Mouse (Mus musculus) thymus, postnatal 4 days (tissue): ENCODE measurements around the gene Emid1.

ENCODE experiments used
- DNase-seq: peaks from one replicate; pipeline ENCODE4 v3.0.0; 2021

Gene Emid1

GRCm38 (mm10) chr11:5160722-5161485, 8.8 kb upstream of the Emid1 start:
- peak; percentile 85 for DNase-seq

- DNase-seq, result no peak
These were observed 6.0 kb upstream of the Emid1 start for GRCm38 (mm10) chr11:5158056-5158455.

DNA sequence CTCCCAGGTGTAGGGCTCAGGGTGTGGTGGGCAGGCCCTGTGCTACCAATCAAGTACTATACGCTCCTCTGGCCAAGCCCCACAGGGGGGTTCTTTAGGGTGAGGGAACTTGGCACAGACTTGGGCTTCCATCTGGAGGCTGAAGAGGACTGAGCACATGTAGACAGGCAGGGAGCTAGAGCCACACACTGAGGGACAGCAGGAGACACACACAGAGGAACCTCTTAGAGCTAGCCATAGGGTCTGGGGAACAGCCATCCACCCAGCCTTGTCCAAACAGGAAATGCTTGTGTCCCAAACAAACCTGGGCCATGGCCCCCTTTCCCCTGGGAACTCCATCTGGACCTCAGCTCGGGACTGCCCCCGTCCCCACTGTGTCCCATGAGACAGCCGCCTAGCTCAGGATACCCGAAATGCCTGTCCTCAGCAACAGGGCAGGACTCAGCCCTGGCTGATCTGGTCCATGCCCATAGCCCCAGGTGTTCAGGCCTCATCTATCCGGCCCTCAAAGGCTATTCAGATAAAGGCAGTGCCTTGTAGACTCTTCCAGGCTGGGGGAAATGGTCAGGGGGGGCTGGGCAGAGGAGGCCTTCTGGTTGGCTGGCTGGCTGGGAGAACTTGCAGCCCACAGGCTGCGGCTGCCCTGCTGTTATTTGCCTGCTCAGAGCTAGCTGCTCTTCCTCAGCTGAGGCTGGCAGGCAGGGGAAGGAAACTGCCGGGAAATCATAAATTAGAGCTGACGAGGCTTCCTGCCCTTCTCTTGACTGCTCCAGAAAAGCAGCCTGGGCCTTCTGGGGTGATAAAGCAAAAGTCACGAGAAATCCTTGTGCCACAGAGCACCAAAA, 3.1 kb upstream of the Emid1 start:
- no peak for DNase-seq

DNA sequence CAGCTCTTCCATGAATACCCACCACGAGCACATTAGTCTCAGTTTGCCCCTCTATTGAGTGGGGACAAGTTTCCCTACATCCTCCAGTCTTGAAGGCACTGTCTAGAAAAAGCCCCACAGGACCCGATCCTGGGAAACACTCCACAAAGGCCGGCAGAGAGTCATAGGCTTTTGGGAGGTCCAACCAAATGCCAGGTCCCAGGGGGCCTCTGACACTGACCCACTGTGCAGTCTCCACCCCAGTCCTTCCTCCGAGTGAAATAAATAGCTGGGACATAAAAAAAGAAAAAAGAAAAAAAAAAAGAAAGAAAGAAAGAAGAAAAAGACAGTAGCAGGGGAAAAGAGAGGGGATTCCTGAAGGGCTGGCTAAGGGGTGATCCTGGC, 818 bp downstream of the Emid1 start:
- DNase-seq, result no peak

DNA sequence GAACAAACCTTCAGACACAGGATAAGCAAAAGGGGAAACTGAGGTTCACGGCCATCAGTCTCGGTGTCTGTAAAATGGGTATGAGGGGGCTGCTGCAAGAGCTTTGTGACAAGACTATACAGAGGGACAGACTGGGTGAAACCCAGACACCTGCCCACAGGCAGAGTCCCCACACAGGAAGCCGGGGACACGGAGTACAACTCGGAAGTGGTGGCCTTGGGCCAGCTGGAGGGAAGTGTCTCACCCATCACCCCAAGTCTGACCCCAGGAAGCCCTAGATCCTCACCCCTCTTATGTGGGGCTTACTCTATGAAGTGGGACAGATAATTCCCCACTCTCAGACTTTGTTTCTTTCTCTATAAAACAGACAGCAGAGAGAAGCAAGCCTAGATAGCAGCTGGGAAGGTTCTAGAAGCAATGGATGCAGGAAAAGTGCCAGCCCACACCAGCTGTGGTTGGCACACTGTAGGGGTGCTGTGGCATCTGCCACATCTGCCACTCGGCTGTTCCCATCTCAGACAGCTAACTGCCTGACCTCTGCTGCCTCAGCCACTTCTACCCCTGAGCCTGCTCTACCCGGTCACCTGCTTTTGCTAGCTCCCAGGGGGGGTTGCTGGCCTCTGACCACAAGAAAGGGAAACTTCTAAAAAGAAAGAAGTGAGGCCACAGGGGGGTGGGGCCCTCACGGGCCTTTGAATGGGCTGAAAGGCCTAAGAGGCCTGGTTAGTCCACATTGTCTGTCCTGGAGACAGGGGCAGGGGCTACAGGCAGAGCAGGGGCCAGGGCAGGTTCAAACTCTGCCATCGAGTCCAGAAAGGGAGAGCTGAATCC, 1.4 kb downstream of the Emid1 start:
- peak; percentile 44 for DNase-seq

- DNase-seq, result no peak
These were observed 2.1 kb downstream of the Emid1 start for GRCm38 (mm10) chr11:5149955-5150354.

GRCm38 (mm10) chr11:5149249-5149648, 2.8 kb downstream of the Emid1 start:
- DNase-seq, result no peak

GRCm38 (mm10) chr11:5145600-5145999, 6.5 kb downstream of the Emid1 start:
- DNase-seq, result no peak

GRCm38 (mm10) chr11:5141965-5142364, 10.1 kb downstream of the Emid1 start:
- DNase-seq, result no peak

- DNase-seq, result no peak
These were observed 10.8 kb downstream of the Emid1 start for GRCm38 (mm10) chr11:5141252-5141651.

GRCm38 (mm10) chr11:5140619-5141018, 11.4 kb downstream of the Emid1 start:
- DNase-seq, result no peak

DNA sequence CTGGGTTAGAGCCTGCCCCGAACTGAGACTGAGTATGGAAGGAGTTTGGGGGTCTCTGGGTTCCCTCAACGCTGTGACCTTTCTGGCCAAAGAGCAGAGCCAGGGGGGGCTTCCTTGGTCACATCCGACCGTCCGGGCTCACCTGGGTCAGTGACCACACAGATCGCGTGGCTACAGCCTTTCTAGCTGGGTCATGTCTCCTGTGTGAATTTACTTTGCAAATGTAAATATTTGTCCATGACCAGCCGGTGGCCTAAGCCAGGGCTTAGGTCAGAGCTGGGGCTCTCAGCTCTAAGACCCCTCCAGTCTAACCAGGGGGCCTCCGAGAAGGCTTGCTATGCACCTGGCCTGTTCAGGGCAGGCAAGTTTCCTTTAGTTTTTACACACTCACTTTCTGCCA, 12.7 kb downstream of the Emid1 start:
- DNase-seq, result no peak

GRCm38 (mm10) chr11:5138642-5139041, 13.4 kb downstream of the Emid1 start:
- DNase-seq, result no peak

GRCm38 (mm10) chr11:5135914-5136313, 16.1 kb downstream of the Emid1 start:
- no peak for DNase-seq

- DNase-seq, result no peak
These were observed 19.3 kb downstream of the Emid1 start for GRCm38 (mm10) chr11:5132751-5133150.

DNA sequence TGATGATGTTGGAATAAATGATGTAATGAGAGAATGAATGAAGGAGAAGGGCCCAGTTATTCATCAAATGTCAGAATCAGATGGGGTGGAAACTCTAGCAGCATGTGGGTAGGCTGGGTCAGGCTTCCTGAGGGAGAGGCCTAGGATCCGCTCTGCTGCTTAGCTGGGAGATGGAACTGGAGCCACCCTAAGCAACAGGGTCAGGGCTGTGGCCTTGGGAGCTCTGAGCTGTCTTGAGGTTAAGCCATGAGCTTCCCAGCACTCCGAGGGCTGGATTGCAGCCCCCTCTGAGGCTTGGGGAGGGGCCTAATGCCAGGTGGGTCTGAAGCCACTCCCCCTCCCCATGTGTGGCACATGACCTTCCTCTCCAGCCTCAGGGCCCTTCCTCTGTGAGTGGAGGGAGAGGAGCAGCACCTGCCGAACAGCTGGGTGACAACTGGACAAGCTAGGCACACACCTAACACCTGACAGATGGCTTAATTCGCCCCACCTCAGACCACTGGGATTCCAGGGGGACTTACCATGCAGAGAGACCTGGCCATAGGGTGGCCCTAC, 21.9 kb downstream of the Emid1 start:
- DNase-seq, result no peak

GRCm38 (mm10) chr11:5129035-5129480, 23.0 kb downstream of the Emid1 start:
- DNase-seq, result no peak

DNA sequence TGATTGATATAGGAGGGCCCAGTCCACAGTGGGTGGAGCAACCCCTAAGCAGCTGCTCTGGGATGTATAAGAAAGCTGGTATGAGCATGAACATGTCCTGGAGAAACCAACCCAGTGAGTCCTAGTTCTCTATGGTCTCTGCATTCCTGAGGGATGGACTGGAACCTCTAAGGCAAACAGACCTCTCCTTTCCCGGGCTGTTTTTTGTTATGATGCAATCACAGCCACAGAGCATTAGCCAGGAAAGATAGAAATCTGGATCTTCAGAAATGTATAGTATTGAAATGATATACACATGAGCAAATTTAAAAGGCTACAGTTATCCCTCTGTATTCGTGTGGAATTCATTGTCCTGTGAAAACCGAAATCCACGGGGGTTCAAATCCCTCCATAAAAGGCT, 26.3 kb downstream of the Emid1 start:
- no peak for DNase-seq

DNA sequence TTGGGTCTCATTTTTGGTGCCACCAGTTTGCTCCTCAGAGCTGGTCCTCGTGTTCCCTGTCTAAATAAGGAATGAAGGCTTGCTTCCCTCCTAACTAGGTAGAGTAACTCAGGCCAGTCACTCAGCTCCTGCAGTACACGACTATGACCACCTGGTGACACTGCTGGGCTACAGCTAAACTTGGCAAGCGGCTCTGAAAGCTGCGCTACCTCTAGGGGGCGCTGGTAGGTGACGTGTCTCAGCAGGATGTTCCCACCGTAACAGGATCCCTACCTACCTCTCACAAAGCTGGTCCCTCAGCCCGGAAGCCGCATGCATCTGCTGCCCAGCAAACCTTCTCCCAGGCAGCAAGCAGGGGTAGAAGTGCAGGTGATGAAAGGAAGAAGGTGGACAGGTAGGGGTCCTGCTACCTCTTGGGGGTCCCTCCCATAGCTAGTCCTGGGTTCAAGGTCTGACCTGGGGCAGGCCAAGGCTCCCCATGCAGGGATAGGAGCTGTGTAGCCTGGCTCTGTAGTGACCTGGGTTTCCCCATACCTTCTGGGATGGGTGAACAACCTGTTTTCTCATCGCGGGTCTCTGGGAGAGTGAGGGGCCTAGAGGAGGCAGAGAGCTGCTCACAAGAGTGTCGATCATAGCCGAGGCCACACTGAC, 37.0 kb downstream of the Emid1 start:
- peak; percentile 98 for DNase-seq

DNA sequence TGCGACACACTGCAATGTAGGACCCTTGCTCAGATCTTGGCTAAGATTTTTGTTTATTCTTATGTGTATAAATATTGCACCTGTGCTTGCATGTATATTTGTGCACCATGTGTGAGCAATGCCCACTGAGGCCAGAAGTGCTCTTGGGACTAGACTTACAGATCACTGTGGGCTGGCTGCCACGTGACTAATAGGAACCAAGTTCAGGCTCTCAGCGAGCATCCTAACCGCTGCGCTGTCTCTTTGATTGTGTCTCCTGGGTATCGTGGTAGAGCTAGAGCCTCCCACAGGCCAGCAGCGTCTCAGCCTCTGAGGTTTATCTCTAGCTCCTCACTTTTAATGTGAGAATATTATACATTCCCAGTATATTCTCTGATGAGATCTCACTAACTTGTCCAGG, 38.4 kb downstream of the Emid1 start:
- DNase-seq, result no peak

DNA sequence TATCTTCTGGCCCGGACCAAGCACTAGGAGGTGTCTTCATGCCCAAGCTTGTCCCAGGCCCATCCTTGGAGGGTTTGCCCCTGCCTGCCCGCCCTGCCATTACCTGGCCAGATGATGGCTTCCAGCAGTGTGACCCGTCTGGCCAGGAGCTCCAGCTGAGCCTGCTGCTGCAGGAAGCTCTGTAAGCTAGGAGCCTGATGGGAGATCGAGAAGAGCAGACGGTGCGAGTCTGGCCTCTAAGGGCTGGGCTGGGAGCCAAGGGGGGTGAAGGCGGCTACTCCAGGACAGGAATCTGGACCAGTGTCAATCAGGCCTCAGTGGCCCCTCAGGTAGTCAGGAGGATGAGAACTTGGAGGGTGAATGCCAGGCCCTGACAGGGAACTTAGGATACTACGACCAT, 42.6 kb downstream of the Emid1 start:
- no peak for DNase-seq

DNA sequence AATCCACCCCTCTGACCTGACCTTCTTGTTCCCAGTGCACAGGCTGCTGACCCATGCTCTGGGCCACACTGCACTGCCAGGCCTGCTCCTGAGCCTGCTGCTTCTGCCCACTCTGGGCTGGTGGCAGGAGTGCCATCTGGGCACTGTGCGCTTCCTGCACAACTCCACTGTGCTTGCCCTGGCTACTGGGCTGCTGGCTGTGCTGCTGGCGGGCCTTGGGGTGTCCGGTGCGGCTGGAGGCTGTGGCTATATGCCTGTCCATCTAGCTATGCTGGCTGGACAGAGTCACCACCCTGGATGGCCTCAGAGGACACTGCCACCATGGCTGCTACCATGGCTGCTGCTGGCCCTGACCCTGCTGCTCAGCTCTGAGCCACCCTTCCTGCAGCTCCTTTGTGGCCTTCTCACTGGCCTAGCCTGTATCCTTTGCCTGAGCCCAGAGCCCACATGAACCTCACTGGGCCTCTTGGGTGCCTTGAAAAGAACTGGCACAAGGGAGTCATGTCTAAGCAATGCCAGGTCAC, 48.0 kb downstream of the Emid1 start:
- DNase-seq, result no peak
